Mouse (Mus musculus): Measurements from ENCODE around the gene Acacb. TPM values are rescaled to one million over a fixed set of nuclear protein-coding genes. Genes with fewer than 3 reads are reported as not detected.

Acacb gene
- polyA plus RNA-seq, 1 experiment from 2014 or later = 3.7 TPM

DNA sequence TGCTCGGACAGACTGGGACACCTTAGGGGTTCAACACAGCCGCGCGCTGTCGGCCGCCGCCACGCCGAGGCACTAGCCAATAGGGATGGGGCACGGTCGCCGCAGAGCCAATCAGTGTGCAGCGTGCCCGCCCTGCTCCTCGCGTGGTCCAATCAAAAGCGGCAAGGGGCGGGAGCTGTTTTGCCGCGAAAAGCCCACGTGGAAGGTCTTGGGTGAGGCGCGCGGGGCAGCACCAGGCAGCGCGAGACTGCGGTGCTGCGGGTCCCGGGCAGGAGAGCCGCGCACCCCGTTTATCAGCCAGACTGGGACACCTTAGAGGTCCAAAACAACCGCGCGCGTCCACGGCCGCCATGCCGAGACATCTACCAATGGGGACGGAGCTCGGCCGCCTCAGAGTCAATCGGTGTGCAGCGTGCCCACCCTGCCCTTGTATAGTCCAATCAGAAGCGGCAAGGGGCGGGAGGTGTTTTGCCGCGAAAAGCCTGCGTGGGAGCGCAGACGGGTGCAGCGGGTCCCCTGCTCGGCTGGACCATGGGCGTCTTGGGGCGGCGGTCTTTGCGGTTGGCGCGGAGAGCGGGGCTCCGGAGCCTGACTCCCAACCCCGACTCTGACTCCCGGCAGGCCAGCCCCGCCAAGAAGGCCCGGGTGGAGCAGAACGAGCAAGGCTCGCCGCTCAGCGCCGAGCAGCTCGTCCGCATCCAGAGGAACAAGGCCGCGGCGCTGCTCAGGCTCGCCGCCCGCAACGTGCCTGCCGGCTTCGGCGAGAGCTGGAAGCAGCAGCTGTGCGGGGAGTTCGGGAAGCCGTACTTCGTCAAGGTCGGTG is 15.4 kb upstream of the Acacb start:
- DNase-seq (ENCODE audit: low spot score) = peak; percentile 96
- under 1% methylated on average over 87 of the region's 87 CpGs for WGBS
- no peaks in the 10 kb centered on the region for H3K36me3 ChIP-seq (ENCODE audit: control insufficient read depth, insufficient read depth, low read length)
- peak overlapping the region; percentile 61 for H3K9ac ChIP-seq (ENCODE audit: low read length)
- peak overlapping the region; percentile 91 for H3K4me2 ChIP-seq (ENCODE audit: low read length)
- H3K4me1 ChIP-seq (ENCODE audit: control insufficient read depth, insufficient read depth, low read length) = peaks cover 7% of the 10 kb centered on the region; the same call in 1 of the 2 replicates
- ATAC-seq = peak; percentile 99
- no peaks in the 10 kb centered on the region for H3K9me3 ChIP-seq (replicated peaks; ENCODE audit: control insufficient read depth, low read length)
- no peaks in the 10 kb centered on the region for H3K27me3 ChIP-seq (replicated peaks; ENCODE audit: control insufficient read depth, insufficient read depth, low read length)
- H3K4me3 ChIP-seq (ENCODE audit: low read depth, low read length) = peak overlapping the region; percentile 81
- H3K27ac ChIP-seq (ENCODE audit: low read depth, low read length) = 0 out of 2 replicates have a peak overlapping the region, but pooled peaks have one; percentile 21

DNA sequence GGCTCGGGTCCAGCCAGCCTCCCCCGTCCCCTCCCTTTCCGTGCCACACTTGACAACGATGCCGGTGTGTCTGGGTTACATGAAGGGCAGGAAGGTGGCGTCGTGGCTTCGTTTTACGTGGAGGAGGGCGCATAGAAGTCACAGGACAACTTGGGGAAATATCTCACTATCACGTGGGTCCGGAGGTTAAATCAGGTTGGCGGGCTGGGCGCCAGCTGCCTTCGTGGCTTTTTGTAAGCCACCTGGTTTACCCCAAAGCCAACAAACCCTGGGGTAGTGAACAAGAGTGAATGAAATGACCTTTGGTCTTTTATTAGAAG is 14.9 kb upstream of the Acacb start:
- WGBS = under 1% methylated on average over 15 of the region's 15 CpGs

DNA sequence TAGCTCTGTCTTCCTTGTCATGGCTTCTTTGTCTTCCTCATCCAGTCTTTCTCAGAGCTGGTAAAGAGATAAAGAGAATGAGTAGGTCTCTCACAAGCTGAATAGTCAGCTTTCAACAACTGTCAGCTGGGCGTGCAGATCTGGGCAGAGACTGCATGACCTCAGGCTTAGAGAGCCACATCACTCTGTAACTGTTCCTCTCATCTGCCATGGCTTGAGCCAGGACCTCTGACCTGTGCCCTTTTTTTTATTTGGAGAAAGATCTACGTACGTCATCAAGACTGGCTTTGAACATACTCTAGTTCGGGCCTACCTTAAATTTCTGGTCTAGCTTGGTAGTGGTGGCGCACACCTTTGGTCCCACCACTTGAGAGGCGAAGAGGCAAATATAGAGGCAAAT is 13.5 kb upstream of the Acacb start:
- DNase-seq (ENCODE audit: low spot score) = no peak
- Histone ChIP-seq H3K4me1 (ENCODE audit: control insufficient read depth, insufficient read depth, low read length) (peaks cover 8% of the 10 kb centered on the region; the same call in 1 of the 2 replicates), H3K4me2 (ENCODE audit: low read length) (peak overlapping the region; percentile 91; the same call in 1 of the 2 replicates), H3K9ac (ENCODE audit: low read length) (no peak overlapping the region), H3K9me3 (replicated peaks; ENCODE audit: control insufficient read depth, low read length) (no peaks in the 10 kb centered on the region), H3K27ac (ENCODE audit: low read depth, low read length) (no peak overlapping the region), H3K27me3 (replicated peaks; ENCODE audit: control insufficient read depth, insufficient read depth, low read length) (no peaks in the 10 kb centered on the region), H3K4me3 (ENCODE audit: low read depth, low read length) (no peak overlapping the region), H3K36me3 (ENCODE audit: control insufficient read depth, insufficient read depth, low read length) (0 out of 2 replicates have a peak, but pooled peaks cover 2% of the 10 kb centered on the region)
- no peak for ATAC-seq
- 92% methylated on average over 6 of the region's 6 CpGs for WGBS

More for the DNA sequence above, 14.9 kb upstream of the Acacb start:
- Histone ChIP-seq H3K4me1 (ENCODE audit: control insufficient read depth, insufficient read depth, low read length) (peaks cover 7% of the 10 kb centered on the region; the same call in 1 of the 2 replicates), H3K9ac (ENCODE audit: low read length) (peak overlapping the region; percentile 61), H3K27me3 (replicated peaks; ENCODE audit: control insufficient read depth, insufficient read depth, low read length) (no peaks in the 10 kb centered on the region), H3K36me3 (ENCODE audit: control insufficient read depth, insufficient read depth, low read length) (0 out of 2 replicates have a peak, but pooled peaks cover 2% of the 10 kb centered on the region), H3K4me2 (ENCODE audit: low read length) (peak overlapping the region; percentile 91), H3K4me3 (ENCODE audit: low read depth, low read length) (peak overlapping the region; percentile 81), H3K27ac (ENCODE audit: low read depth, low read length) (0 out of 2 replicates have a peak overlapping the region, but pooled peaks have one; percentile 21), H3K9me3 (replicated peaks; ENCODE audit: control insufficient read depth, low read length) (no peaks in the 10 kb centered on the region)
- ATAC-seq (no peak), DNase-seq (ENCODE audit: low spot score) (peak; percentile 33)

- H3K4me2 ChIP-seq (ENCODE audit: low read length) = no peak overlapping the region
- 0 out of 2 replicates have a peak, but pooled peaks cover 2% of the 10 kb centered on the region for H3K36me3 ChIP-seq (ENCODE audit: control insufficient read depth, insufficient read depth, low read length)
- DNase-seq (ENCODE audit: low spot score) (no peak), ATAC-seq (no peak)
- H3K27me3 ChIP-seq (replicated peaks; ENCODE audit: control insufficient read depth, insufficient read depth, low read length) = no peaks in the 10 kb centered on the region
- no peak overlapping the region for H3K4me3 ChIP-seq (ENCODE audit: low read depth, low read length)
- peaks cover 13% of the 10 kb centered on the region for H3K4me1 ChIP-seq (ENCODE audit: control insufficient read depth, insufficient read depth, low read length)
- H3K9ac ChIP-seq (ENCODE audit: low read length) = no peak overlapping the region
- no peak overlapping the region for H3K27ac ChIP-seq (ENCODE audit: low read depth, low read length)
- WGBS = 62% methylated on average over 6 of the region's 6 CpGs
- no peaks in the 10 kb centered on the region for H3K9me3 ChIP-seq (replicated peaks; ENCODE audit: control insufficient read depth, low read length)
These were observed 12.2 kb upstream of the Acacb start for GRCm38 (mm10) chr5:114134091-114134534.

DNA sequence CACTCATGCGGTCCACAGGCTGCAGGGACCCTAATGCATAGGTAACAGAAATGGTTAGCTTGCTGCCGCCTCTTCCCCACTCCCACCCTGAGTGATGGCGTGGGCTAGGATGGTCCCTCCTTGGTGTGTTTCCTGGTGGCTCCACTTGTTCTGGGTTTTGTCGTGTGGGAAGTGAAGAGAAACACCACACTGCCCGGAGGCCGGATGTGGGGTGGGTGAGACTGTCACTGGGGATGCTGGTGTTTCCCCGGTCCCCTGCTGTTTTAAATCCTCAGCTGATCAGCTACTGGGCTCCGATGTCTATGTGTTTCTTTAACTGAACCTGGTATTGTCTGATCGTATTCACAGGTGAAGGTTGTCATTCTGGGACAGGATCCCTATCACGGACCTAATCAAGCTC is 10.8 kb upstream of the Acacb start:
- DNase-seq (ENCODE audit: low spot score) (no peak), ATAC-seq (no peak)
- 85% methylated on average over 10 of the region's 10 CpGs for WGBS
- H3K4me1 ChIP-seq (ENCODE audit: control insufficient read depth, insufficient read depth, low read length) = peaks cover 18% of the 10 kb centered on the region
- no peaks in the 10 kb centered on the region for H3K9me3 ChIP-seq (replicated peaks; ENCODE audit: control insufficient read depth, low read length)
- H3K9ac ChIP-seq (ENCODE audit: low read length) = no peak overlapping the region
- H3K4me3 ChIP-seq (ENCODE audit: low read depth, low read length) = no peak overlapping the region
- no peaks in the 10 kb centered on the region for H3K27me3 ChIP-seq (replicated peaks; ENCODE audit: control insufficient read depth, insufficient read depth, low read length)
- no peak overlapping the region for H3K27ac ChIP-seq (ENCODE audit: low read depth, low read length)
- H3K36me3 ChIP-seq (ENCODE audit: control insufficient read depth, insufficient read depth, low read length) = 0 out of 2 replicates have a peak, but pooled peaks cover 2% of the 10 kb centered on the region
- H3K4me2 ChIP-seq (ENCODE audit: low read length) = no peak overlapping the region

GRCm38 (mm10) chr5:114137481-114138276 is 8.7 kb upstream of the Acacb start:
- Histone ChIP-seq H3K4me1 (ENCODE audit: control insufficient read depth, insufficient read depth, low read length) (peaks cover 11% of the 10 kb centered on the region), H3K4me3 (ENCODE audit: low read depth, low read length) (no peak overlapping the region), H3K36me3 (ENCODE audit: control insufficient read depth, insufficient read depth, low read length) (0 out of 2 replicates have a peak, but pooled peaks cover 2% of the 10 kb centered on the region), H3K9me3 (replicated peaks; ENCODE audit: control insufficient read depth, low read length) (no peaks in the 10 kb centered on the region), H3K9ac (ENCODE audit: low read length) (no peak overlapping the region; the same call in 1 of the 2 replicates), H3K27ac (ENCODE audit: low read depth, low read length) (no peak overlapping the region; the same call in 1 of the 2 replicates), H3K4me2 (ENCODE audit: low read length) (no peak overlapping the region), H3K27me3 (replicated peaks; ENCODE audit: control insufficient read depth, insufficient read depth, low read length) (no peaks in the 10 kb centered on the region)
- WGBS = 79% methylated on average over 15 of the region's 15 CpGs
- ATAC-seq (no peak), DNase-seq (ENCODE audit: low spot score) (no peak)

GRCm38 (mm10) chr5:114138277-114139164 is 7.8 kb upstream of the Acacb start:
- Histone ChIP-seq H3K27ac (ENCODE audit: low read depth, low read length) (peak overlapping the region; percentile 77), H3K4me3 (ENCODE audit: low read depth, low read length) (no peak overlapping the region), H3K36me3 (ENCODE audit: control insufficient read depth, insufficient read depth, low read length) (0 out of 2 replicates have a peak, but pooled peaks cover 2% of the 10 kb centered on the region), H3K27me3 (replicated peaks; ENCODE audit: control insufficient read depth, insufficient read depth, low read length) (no peaks in the 10 kb centered on the region), H3K4me1 (ENCODE audit: control insufficient read depth, insufficient read depth, low read length) (peaks cover 11% of the 10 kb centered on the region), H3K9me3 (replicated peaks; ENCODE audit: control insufficient read depth, low read length) (no peaks in the 10 kb centered on the region), H3K9ac (ENCODE audit: low read length) (peak overlapping the region; percentile 3; the same call in 1 of the 2 replicates), H3K4me2 (ENCODE audit: low read length) (0 out of 2 replicates have a peak overlapping the region, but pooled peaks have one; percentile 21)
- ATAC-seq = peak; percentile 61; the same call in 1 of the 2 replicates
- 61% methylated on average over 21 of the region's 21 CpGs for WGBS
- peak; percentile 46 for DNase-seq (ENCODE audit: low spot score)

- peak overlapping the region; percentile 3; the same call in 1 of the 2 replicates for H3K9ac ChIP-seq (ENCODE audit: low read length)
- H3K27me3 ChIP-seq (replicated peaks; ENCODE audit: control insufficient read depth, insufficient read depth, low read length) = no peaks in the 10 kb centered on the region
- H3K4me1 ChIP-seq (ENCODE audit: control insufficient read depth, insufficient read depth, low read length) = peaks cover 11% of the 10 kb centered on the region
- H3K4me2 ChIP-seq (ENCODE audit: low read length) = 0 out of 2 replicates have a peak overlapping the region, but pooled peaks have one; percentile 21
- H3K9me3 ChIP-seq (replicated peaks; ENCODE audit: control insufficient read depth, low read length) = no peaks in the 10 kb centered on the region
- H3K27ac ChIP-seq (ENCODE audit: low read depth, low read length) = peak overlapping the region; percentile 77
- DNase-seq (ENCODE audit: low spot score) = peak; percentile 94
- 0 out of 2 replicates have a peak, but pooled peaks cover 2% of the 10 kb centered on the region for H3K36me3 ChIP-seq (ENCODE audit: control insufficient read depth, insufficient read depth, low read length)
- no peak overlapping the region for H3K4me3 ChIP-seq (ENCODE audit: low read depth, low read length)
- WGBS = 10% methylated on average over 9 of the region's 9 CpGs
- ATAC-seq = peak; percentile 89
These were observed 7.2 kb upstream of the Acacb start for GRCm38 (mm10) chr5:114139175-114139574.

Data from forebrain, embryonic 14.5 days (tissue).